Mouse (Mus musculus) heart, embryonic 15.5 days (tissue): ENCODE measurements around the gene Dscam. TPM values are rescaled to one million over a fixed set of nuclear protein-coding genes. Genes with fewer than 3 reads are reported as not detected.

Experiments used
- ATAC-seq: fragments of 200-750 bp; cut with Nextera tagmentation; replicated peaks from 2 replicates; pipeline ENCODE4 v1.8.0; 2017; ENCODE audit warnings: low read depth, moderate TSS enrichment; ENCODE audit not compliant: insufficient number of reproducible peaks, insufficient read depth, low FRiP score
- H3K27ac ChIP-seq: fragments of 300-500 bp; sonication (generic); 2 replicates; pipeline ENCODE4 v1.5.1; 2015; ENCODE audit warnings: mild to moderate bottlenecking, inconsistent platforms
- H3K27me3 ChIP-seq: fragments of 300-500 bp; sonication (generic); 2 replicates; pipeline ENCODE4 v1.6.1; 2015; ENCODE audit warnings: inconsistent platforms
- H3K36me3 ChIP-seq: fragments of 300-500 bp; sonication (generic); 2 replicates; pipeline ENCODE4 v1.6.1; 2015; ENCODE audit warnings: mild to moderate bottlenecking, inconsistent platforms
- H3K4me1 ChIP-seq: fragments of 300-500 bp; sonication (generic); replicated peaks from 2 replicates; pipeline ENCODE4 v1.6.1; 2015; ENCODE audit warnings: inconsistent platforms
- H3K4me2 ChIP-seq: fragments of 300-500 bp; sonication (generic); 2 replicates; pipeline ENCODE4 v1.6.1; 2015; ENCODE audit warnings: inconsistent platforms, mild to moderate bottlenecking, moderate library complexity
- H3K4me3 ChIP-seq: fragments of 300-500 bp; sonication (generic); 2 replicates; pipeline ENCODE4 v1.5.1; 2015; ENCODE audit warnings: mild to moderate bottlenecking, inconsistent platforms
- H3K9ac ChIP-seq: fragments of 300-500 bp; sonication (generic); 2 replicates; pipeline ENCODE4 v1.6.1; 2015; ENCODE audit warnings: mild to moderate bottlenecking, inconsistent platforms
- H3K9me3 ChIP-seq: fragments of 300-500 bp; sonication (generic); replicated peaks from 2 replicates; pipeline ENCODE4 v1.6.1; 2016; ENCODE audit warnings: inconsistent platforms
- WGBS: fragments of 180-500 bp; shearing (Covaris S2); methylation state at CpG from one replicate; pipeline ENCODE4 v1.1.7; 2015; ENCODE audit warnings: mixed read lengths; 5-methylcytosine and 5-hydroxymethylcytosine counted together
- polyA plus RNA-seq: library from polyadenylated mRNA; unstranded; fragments of >200 nt; fragmentation: Nextera tagmentation; extraction: Ambion mirVana; gene quantifications from 2 replicates; pipeline ENCODE4 v1.2.1, GENCODE M21; 2015

The Dscam gene
- polyA plus RNA-seq, 1 experiment from 2014 or later, result not detected

DNA sequence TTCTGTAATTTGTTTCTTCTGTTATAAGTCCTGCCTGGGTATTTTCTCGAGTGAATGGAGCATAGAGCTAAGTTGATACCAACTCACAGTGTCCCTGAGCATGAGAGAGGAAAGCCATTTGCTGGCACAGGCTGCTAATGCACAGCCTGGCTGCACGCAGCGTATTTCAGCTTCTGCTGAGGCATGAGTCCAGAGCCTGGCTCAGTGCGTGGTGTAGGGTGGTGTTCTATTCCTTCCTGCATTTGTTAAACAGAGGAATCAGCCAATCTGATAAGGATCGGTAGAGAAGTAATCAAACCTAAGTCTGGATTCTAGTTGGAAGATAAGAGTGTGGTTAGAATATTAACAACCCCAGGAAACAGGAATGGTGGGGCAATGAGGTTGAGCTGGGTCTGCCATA is 500.8 kb downstream of the Dscam start:
- ATAC-seq, result no peak
- no peaks in the 10 kb centered on the region for H3K36me3 ChIP-seq
- no peaks in the 10 kb centered on the region for H3K4me1 ChIP-seq
- WGBS, result 55% methylated on average over 5 of the region's 5 CpGs
- H3K4me2 ChIP-seq, result no peak overlapping the region
- H3K27me3 ChIP-seq, result 0 out of 2 replicates have a peak, but pooled peaks cover 10% of the 10 kb centered on the region
- H3K4me3 ChIP-seq, result no peak overlapping the region
- no peaks in the 10 kb centered on the region for H3K9me3 ChIP-seq
- H3K27ac ChIP-seq, result no peak overlapping the region
- H3K9ac ChIP-seq, result no peak overlapping the region

GRCm38 (mm10) chr16:96668478-96668877 is 502.1 kb downstream of the Dscam start:
- Histone ChIP-seq H3K4me3 (no peak overlapping the region), H3K27me3 (0 out of 2 replicates have a peak, but pooled peaks cover 6% of the 10 kb centered on the region), H3K27ac (no peak overlapping the region), H3K9me3 (no peaks in the 10 kb centered on the region), H3K36me3 (no peaks in the 10 kb centered on the region), H3K4me1 (no peaks in the 10 kb centered on the region), H3K4me2 (no peak overlapping the region), H3K9ac (no peak overlapping the region)
- 62% methylated on average over 1 of the region's 1 CpGs for WGBS
- ATAC-seq, result no peak

- Histone ChIP-seq H3K4me3 (no peak overlapping the region), H3K27me3 (no peaks in the 10 kb centered on the region), H3K9me3 (no peaks in the 10 kb centered on the region), H3K36me3 (no peaks in the 10 kb centered on the region), H3K4me1 (no peaks in the 10 kb centered on the region), H3K9ac (no peak overlapping the region), H3K4me2 (no peak overlapping the region), H3K27ac (no peak overlapping the region)
- no peak for ATAC-seq
- WGBS, result 78% methylated on average over 3 of the region's 3 CpGs
These were observed 509.5 kb downstream of the Dscam start for GRCm38 (mm10) chr16:96661073-96661472.

DNA sequence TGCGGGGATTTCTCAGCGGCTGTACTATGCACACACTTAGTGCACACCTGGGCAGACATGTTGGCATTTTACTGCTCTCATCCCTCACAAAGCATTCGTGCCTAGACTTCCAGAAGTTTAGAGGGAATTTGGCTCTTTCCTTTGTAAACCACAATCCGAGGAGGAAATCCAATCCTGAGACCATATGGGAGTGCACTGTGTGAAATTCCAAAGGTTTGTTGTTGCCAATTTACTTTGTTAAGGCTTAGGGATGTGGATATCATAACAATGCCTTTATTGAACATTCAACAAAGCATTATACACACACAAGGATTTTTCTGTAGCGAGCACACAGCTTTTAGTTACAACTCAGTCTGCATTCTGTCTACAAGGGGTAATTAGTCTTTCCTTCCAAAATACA is 511.3 kb downstream of the Dscam start:
- no peak for ATAC-seq
- Histone ChIP-seq H3K4me3 (no peak overlapping the region), H3K27ac (no peak overlapping the region), H3K27me3 (no peaks in the 10 kb centered on the region), H3K4me1 (no peaks in the 10 kb centered on the region), H3K4me2 (no peak overlapping the region), H3K9ac (no peak overlapping the region), H3K36me3 (no peaks in the 10 kb centered on the region), H3K9me3 (no peaks in the 10 kb centered on the region)
- 67% methylated on average over 5 of the region's 5 CpGs for WGBS

- H3K27ac ChIP-seq, result no peak overlapping the region
- H3K36me3 ChIP-seq, result no peaks in the 10 kb centered on the region
- no peak for ATAC-seq
- WGBS, result 84% methylated on average over 4 of the region's 4 CpGs
- no peaks in the 10 kb centered on the region for H3K4me1 ChIP-seq
- no peak overlapping the region for H3K4me3 ChIP-seq
- H3K9ac ChIP-seq, result no peak overlapping the region
- no peak overlapping the region for H3K4me2 ChIP-seq
- no peaks in the 10 kb centered on the region for H3K9me3 ChIP-seq
- H3K27me3 ChIP-seq, result no peaks in the 10 kb centered on the region
These were observed 515.0 kb downstream of the Dscam start for GRCm38 (mm10) chr16:96655548-96655947.

DNA sequence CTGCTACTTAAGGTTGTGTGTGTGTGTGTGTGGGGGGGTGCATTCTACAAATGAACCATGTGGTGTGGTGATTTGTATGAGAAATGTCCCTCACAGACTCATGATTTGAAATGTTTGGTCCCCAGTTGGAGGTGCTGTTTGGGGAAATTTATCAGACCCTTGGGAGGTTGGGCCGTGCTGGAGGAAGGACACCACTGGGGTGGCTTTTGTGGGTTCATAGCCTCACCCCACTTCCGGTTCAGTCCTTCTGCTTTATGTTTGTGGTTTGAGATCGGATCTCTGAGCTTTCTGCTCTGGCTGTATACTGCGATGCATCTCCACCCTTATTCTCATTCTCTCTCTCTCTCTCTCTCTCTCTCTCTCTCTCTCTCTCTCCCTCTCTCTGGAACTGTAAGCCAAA is 516.5 kb downstream of the Dscam start:
- no peak for ATAC-seq
- H3K4me3 ChIP-seq, result no peak overlapping the region
- no peak overlapping the region for H3K9ac ChIP-seq
- H3K27ac ChIP-seq, result no peak overlapping the region
- H3K36me3 ChIP-seq, result no peaks in the 10 kb centered on the region
- H3K9me3 ChIP-seq, result no peaks in the 10 kb centered on the region
- no peaks in the 10 kb centered on the region for H3K27me3 ChIP-seq
- H3K4me1 ChIP-seq, result no peaks in the 10 kb centered on the region
- 78% methylated on average over 4 of the region's 4 CpGs for WGBS
- no peak overlapping the region for H3K4me2 ChIP-seq

DNA sequence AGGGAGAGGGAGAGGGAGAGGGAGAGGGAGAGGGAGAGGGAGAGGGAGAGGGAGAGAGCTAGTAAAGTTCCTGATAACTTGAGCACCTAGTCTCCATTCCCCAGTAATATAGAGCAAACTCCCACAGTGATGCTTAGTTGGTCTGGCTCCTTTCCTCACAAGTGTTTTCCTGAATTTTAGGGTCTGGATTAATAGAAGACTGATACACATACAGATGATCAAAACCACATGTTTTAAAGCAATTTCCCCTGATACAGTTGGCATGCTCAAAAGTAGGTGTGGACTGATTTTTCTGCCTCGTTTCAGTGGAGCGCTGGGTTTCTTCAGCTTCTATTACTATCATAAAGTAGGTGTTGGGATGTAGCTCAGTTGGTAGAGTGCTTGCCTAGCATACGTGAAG is 519.1 kb downstream of the Dscam start:
- no peak overlapping the region for H3K4me3 ChIP-seq
- 81% methylated on average over 3 of the region's 3 CpGs for WGBS
- H3K9ac ChIP-seq, result no peak overlapping the region
- H3K9me3 ChIP-seq, result no peaks in the 10 kb centered on the region
- no peaks in the 10 kb centered on the region for H3K4me1 ChIP-seq
- no peaks in the 10 kb centered on the region for H3K36me3 ChIP-seq
- H3K4me2 ChIP-seq, result no peak overlapping the region
- H3K27ac ChIP-seq, result no peak overlapping the region
- no peak for ATAC-seq
- no peaks in the 10 kb centered on the region for H3K27me3 ChIP-seq

DNA sequence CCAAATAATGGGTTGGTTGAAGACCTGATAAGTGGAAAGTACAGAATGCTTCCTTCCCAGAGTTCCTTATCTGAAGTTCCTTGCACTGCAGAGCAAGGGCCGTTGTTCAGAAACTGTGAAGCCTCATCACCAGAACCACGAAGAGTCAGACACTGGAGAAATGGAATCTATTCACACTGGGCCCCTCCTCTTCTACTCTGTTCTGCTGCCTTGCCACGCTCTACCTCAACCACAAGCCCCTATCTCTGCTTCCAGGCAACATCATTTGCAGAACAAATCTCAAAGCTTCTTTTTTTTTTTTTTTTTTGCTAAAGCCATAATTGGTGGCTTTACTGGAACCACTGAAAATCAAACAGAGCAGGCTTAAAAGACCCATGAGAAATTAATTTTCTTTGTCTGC is 530.5 kb downstream of the Dscam start:
- Histone ChIP-seq H3K9me3 (no peaks in the 10 kb centered on the region), H3K9ac (no peak overlapping the region)
- WGBS, result 36% methylated on average over 3 of the region's 3 CpGs

GRCm38 (mm10) chr16:96635916-96636315 is 534.6 kb downstream of the Dscam start:
- 63% methylated on average over 2 of the region's 2 CpGs for WGBS
- Histone ChIP-seq H3K27ac (no peak overlapping the region), H3K36me3 (no peaks in the 10 kb centered on the region), H3K9ac (no peak overlapping the region), H3K4me3 (no peak overlapping the region), H3K27me3 (no peaks in the 10 kb centered on the region), H3K9me3 (no peaks in the 10 kb centered on the region), H3K4me1 (no peaks in the 10 kb centered on the region), H3K4me2 (no peak overlapping the region)
- no peak for ATAC-seq

More for the DNA sequence above, 530.5 kb downstream of the Dscam start:
- Histone ChIP-seq H3K4me3 (no peak overlapping the region), H3K36me3 (no peaks in the 10 kb centered on the region), H3K27me3 (no peaks in the 10 kb centered on the region), H3K4me2 (no peak overlapping the region), H3K4me1 (no peaks in the 10 kb centered on the region), H3K27ac (no peak overlapping the region)
- no peak for ATAC-seq

DNA sequence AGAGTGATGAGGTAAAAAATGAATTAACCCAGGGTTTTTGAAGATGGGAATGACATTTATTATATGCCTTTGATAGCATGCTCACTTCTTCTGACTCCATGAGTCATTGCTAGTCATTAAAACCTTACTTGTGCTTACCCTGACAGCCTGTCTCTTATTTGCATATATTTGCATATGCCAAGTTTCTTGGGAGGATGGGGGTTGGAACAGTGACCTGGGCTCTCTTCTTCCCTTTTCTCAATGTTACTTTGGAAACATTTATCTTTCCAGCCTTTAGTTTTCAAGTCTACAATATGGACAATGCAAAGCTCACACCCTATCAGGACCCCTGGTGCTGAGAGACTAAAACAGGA is 535.8 kb downstream of the Dscam start:
- no peak overlapping the region for H3K9ac ChIP-seq

GRCm38 (mm10) chr16:96634097-96634790 is 536.3 kb downstream of the Dscam start:
- Histone ChIP-seq H3K9ac (no peak overlapping the region), H3K4me3 (no peak overlapping the region), H3K4me2 (no peak overlapping the region), H3K9me3 (no peaks in the 10 kb centered on the region), H3K4me1 (no peaks in the 10 kb centered on the region), H3K27me3 (no peaks in the 10 kb centered on the region), H3K27ac (no peak overlapping the region), H3K36me3 (no peaks in the 10 kb centered on the region)
- no peak for ATAC-seq
- WGBS, result 64% methylated on average over 4 of the region's 4 CpGs

More for the DNA sequence above, 535.8 kb downstream of the Dscam start:
- Histone ChIP-seq H3K4me2 (no peak overlapping the region), H3K27ac (no peak overlapping the region), H3K4me1 (no peaks in the 10 kb centered on the region), H3K36me3 (no peaks in the 10 kb centered on the region), H3K9me3 (no peaks in the 10 kb centered on the region), H3K27me3 (no peaks in the 10 kb centered on the region), H3K4me3 (no peak overlapping the region)
- no peak for ATAC-seq

- H3K9ac ChIP-seq, result no peak overlapping the region
- H3K27ac ChIP-seq, result no peak overlapping the region
- no peaks in the 10 kb centered on the region for H3K27me3 ChIP-seq
- H3K4me3 ChIP-seq, result no peak overlapping the region
- no peaks in the 10 kb centered on the region for H3K4me1 ChIP-seq
- H3K4me2 ChIP-seq, result no peak overlapping the region
- WGBS, result 70% methylated on average over 7 of the region's 7 CpGs
- H3K36me3 ChIP-seq, result no peaks in the 10 kb centered on the region
- no peak for ATAC-seq
- H3K9me3 ChIP-seq, result no peaks in the 10 kb centered on the region
These were observed 540.3 kb downstream of the Dscam start for GRCm38 (mm10) chr16:96630241-96630640.
